Mouse (Mus musculus) embryonic fibroblast, embryonic 13.5 days (primary cell): ENCODE results near the gene Adamtsl1. TPM values are rescaled to one million over a fixed set of nuclear protein-coding genes. Genes with fewer than 3 reads are reported as not detected.
A peak's percentile ranks its signal among the peaks of the same experiment; 100 is the strongest.

ENCODE experiments used
- H3K27ac ChIP-seq: 2 replicates; pipeline ENCODE4 v1.5.1; 2012; ENCODE audit warnings: low read length, control low read depth, inconsistent platforms; ENCODE audit not compliant: insufficient read depth
- H3K4me1 ChIP-seq: 2 replicates; pipeline ENCODE4 v1.6.1; 2011; ENCODE audit warnings: low read length; ENCODE audit not compliant: control insufficient read depth, insufficient read depth
- H3K4me3 ChIP-seq: 2 replicates; pipeline ENCODE4 v1.5.1; 2011; ENCODE audit warnings: mild to moderate bottlenecking, control low read depth, low read length; ENCODE audit not compliant: insufficient read depth
- CTCF ChIP-seq: IDR thresholded peaks from 2 replicates; pipeline ENCODE4 v1.5.1; 2011; ENCODE audit warnings: mild to moderate bottlenecking, control low read depth, low read length, moderate library complexity, borderline replicate concordance; ENCODE audit not compliant: insufficient read depth
- POLR2A ChIP-seq: IDR thresholded peaks from 2 replicates; pipeline ENCODE4 v1.6.1; 2011; ENCODE audit warnings: low read depth, mild to moderate bottlenecking, control low read depth, low read length, moderate library complexity
- polyA plus RNA-seq: library from polyadenylated mRNA; stranded (reverse); fragments of >200 nt; gene quantifications from 2 replicates; pipeline ENCODE4 v1.2.4, GENCODE M21; 2011; ENCODE audit warnings: low read depth; ENCODE audit not compliant: missing spikeins, insufficient read length

Adamtsl1 gene
- polyA plus RNA-seq, 1 experiment = 30.0 TPM

DNA sequence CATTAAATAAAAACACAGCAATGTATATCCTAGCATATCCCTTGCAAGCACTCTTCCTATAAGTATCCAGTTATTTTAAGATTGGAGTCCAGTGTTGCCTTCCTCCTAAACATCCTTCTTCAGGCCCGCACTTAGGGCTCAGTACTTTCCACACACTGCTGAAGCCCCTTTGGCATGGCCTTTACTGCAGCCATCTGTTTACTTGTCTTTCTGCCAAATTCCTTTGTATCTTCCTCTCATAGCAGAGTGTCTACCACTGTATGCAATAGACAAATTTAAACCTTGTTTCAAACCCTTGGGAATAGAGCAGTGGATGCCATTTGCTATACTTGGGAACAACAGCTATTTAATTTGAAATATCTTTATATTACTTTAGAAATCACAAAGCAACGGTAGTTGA is 213.8 kb downstream of the Adamtsl1 start:
- Histone ChIP-seq H3K4me1 (no peaks in the 10 kb centered on the region; the same call in 1 of the 2 replicates), H3K27ac (no peak overlapping the region), H3K4me3 (no peak overlapping the region)
- TF ChIP-seq CTCF (no peak), POLR2A (no peak)

DNA sequence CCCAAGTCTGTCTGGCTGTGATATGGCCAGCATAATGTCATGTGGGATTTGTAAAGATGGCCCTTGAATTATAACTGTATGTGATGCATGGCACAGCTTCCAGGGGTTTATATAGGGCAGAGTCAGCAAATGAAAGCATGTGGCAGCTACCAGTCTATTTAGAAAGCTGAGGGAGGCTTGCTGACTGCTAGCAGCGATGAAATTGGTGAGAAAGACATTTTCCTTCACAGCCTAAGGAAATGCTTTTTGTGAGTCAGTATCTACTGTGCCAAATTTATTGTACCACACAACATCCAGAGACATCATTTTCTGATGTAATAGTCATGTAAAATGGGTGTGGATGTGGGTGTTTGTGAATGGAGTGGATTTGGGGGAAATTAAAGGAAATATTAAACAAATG is 214.4 kb downstream of the Adamtsl1 start:
- TF ChIP-seq POLR2A (no peak), CTCF (no peak)
- no peak overlapping the region for H3K4me3 ChIP-seq
- peak overlapping the region; percentile 74 for H3K27ac ChIP-seq
- H3K4me1 ChIP-seq = no peaks in the 10 kb centered on the region; the same call in 1 of the 2 replicates

DNA sequence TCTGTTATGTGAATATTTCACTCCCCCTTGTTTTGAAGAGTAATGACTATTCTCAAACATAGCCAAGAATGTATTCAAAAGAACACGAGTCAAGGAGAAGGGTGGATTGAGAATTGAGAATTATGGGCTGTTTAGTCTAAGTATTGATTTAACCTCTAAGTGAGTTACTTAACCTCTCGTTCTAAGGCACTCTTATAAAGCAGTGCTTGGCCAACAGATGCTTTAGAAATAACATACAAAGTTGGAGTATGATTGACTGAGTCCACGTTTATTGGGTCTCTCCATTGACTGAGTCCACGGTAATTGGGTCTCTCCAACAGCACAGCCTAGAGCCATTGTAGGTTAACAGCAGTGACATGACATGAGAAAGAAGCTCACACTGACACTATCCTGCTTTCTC is 226.5 kb downstream of the Adamtsl1 start:
- no peak overlapping the region for H3K4me3 ChIP-seq
- H3K4me1 ChIP-seq = no peaks in the 10 kb centered on the region
- H3K27ac ChIP-seq = no peak overlapping the region
- TF ChIP-seq POLR2A (no peak), CTCF (no peak)

DNA sequence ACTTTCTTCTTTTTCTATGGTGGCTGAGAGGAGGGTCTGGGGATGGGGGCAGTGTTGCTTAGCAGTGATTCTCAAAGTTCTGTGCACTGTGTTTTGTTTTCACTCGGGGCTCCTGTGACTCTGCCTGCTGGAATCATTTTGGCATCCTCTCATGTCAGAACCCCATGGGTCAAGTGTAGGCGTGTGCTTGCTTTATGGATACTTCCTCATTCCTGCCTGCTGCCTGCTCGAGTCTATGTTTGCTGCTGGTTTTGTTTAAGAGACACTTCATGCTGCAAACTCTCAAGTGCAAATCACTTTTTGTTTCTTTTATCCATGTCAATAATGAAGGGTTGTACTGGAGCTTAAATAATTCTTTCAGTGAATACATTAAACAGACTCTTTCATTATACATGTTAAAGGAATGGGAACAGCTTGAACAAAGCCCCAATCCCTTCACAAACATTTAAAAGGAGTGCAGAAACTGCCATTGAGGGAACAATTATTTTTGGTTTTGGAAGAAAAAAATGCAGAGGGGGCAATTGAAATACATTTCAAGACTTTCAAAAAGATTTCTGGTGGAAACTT is 227.9 kb downstream of the Adamtsl1 start:
- TF ChIP-seq CTCF = no peak
- no peak for TF ChIP-seq POLR2A
- H3K27ac ChIP-seq = 0 out of 2 replicates have a peak overlapping the region, but pooled peaks have one; percentile 13
- H3K4me3 ChIP-seq = no peak overlapping the region
- no peaks in the 10 kb centered on the region for H3K4me1 ChIP-seq

DNA sequence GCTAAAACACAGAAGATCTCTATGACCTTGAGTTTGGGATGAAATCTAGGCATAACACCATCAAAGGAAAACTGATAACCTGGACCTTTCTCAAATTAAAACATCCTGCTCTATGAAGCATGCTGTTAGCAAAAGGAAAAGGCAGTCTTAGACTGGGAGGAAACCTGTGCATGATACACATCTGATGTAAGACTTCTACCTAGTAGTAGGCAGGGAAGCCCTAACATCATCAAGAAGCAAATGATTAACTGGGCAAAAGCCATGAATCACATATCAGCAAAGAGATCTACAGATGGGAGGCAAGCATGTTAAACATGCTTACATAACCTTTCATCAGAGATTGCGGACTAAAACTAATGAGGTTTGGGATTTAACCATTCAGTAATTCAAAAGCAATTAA is 229.5 kb downstream of the Adamtsl1 start:
- Histone ChIP-seq H3K4me3 (no peak overlapping the region), H3K4me1 (no peaks in the 10 kb centered on the region), H3K27ac (no peak overlapping the region)
- TF ChIP-seq POLR2A (no peak), CTCF (no peak)

DNA sequence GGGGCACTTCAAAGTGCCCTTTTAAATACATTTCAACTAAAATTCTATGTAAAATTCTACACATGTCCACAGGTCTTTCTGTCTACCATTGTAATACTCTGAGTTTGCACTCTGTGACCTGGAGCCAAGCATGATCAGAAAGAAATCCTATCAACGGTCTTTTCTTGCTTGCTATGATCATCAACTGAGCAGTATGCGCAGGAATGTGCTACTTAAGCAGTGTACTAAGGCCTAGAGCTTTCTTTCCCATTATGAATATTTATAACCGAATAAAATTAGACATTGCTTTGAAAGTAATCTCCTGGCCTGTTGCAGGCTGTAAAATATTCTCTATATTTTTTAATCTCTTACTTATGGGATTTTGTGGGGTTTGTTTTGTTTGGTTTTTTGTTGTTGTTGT is 248.7 kb downstream of the Adamtsl1 start:
- Histone ChIP-seq H3K4me3 (no peak overlapping the region), H3K4me1 (no peaks in the 10 kb centered on the region)
- TF ChIP-seq POLR2A (no peak), CTCF (no peak)

DNA sequence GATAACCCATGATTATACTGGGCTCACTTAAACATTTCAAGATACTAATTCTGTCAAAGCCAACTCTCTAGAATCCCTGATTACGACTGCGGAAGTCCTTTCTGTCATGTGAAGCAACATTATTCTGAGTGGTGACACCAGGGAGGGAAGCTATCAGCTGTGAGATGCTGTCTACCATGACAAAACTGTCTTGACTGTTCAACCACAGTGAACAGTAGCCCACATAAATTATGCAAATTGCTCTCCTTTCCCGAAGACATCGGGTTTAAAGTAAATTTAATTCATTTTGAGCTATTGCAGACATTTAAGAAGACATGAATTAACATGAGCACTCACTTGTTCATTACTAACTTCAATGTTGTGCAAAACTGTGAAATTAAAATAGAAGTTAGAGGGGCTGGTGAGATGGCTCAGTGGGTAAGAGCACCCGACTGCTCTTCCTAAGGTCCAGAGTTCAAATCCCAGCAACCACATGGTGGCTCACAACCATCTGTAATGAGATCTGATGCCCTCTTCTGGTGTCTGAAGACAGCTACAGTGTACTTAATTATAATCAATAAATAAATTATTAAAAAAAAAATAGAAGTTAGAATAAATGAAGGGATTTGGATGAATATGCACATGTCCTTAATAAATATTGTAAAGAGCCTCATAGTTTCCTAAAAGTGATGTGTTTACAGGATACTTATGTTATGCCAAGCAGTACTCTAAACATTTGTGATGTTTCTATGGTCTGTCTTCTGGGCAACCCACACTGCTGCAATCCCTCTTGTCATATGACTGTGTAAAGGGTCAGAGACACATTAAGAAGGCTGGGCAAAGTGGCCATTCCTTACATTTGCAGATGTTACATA is 249.4 kb downstream of the Adamtsl1 start:
- Histone ChIP-seq H3K27ac (no peak overlapping the region), H3K4me1 (no peaks in the 10 kb centered on the region), H3K4me3 (no peak overlapping the region)
- TF ChIP-seq CTCF (no peak), POLR2A (no peak)

More for the DNA sequence above, 248.7 kb downstream of the Adamtsl1 start:
- H3K27ac ChIP-seq = no peak overlapping the region

DNA sequence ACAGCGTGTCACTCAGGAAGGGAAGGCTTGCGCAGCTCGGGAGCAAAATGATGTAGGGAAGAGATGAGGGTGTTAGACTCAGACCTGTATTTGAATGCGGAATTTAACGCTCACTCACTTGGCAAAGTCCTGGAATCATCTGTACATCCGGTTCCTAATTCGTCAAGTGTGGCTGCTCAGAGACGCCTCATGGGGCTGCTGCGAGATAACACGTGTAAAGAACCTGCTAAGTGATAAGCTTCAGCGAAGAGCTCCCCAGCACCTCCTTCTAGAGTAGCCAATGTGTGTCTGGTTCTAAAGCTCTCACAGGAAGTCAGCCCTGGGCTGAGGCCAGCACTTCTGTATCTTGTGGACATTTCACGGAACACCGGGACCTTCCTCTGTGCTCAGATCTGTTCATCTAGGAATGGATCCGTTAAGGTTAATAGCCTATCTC is 250.1 kb downstream of the Adamtsl1 start:
- Histone ChIP-seq H3K4me3 (no peak overlapping the region), H3K4me1 (no peaks in the 10 kb centered on the region), H3K27ac (no peak overlapping the region)
- TF ChIP-seq POLR2A (no peak), CTCF (no peak)

DNA sequence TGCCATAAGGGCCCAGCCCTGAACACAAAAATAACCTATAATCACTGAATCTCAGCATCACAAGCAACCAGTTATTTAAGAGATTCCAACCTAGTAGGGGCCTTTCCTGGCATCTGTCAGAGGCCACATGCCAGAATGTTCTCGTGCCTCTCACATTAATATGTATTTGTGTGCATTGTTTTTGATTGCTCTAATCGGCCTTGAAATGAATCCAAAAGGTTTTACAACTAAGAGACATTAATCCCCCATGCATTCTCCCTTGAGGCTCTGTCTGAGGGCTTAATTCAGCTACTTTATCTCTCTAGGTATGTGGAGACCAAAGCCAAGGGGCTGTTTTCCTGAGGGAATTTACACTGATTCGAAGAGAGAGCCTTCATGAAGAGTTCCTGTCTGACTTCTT is 250.5 kb downstream of the Adamtsl1 start:
- Histone ChIP-seq H3K4me3 (no peak overlapping the region), H3K27ac (no peak overlapping the region), H3K4me1 (no peaks in the 10 kb centered on the region)
- TF ChIP-seq POLR2A (no peak), CTCF (no peak)

DNA sequence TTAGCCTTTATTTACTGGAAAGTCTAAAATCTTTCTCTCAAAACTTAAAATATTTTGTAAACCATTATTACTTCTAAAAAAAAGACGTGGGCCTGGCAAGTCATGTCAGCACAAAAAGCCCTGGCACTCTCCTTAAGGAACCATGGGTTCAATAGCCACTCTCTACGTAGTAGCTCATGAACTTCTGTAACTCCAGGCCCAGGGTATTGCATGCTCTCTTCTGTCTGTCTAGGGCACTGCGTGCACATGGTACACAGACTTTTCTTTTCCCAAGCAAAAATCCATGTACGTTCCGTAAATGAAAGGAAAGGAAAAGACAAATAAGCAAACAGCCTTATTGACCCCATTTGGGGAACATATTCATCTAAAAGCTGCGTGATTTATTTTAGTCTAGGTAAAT is 253.7 kb downstream of the Adamtsl1 start:
- Histone ChIP-seq H3K4me1 (no peaks in the 10 kb centered on the region), H3K27ac (no peak overlapping the region), H3K4me3 (no peak overlapping the region)
- no peak for TF ChIP-seq CTCF
- TF ChIP-seq POLR2A = no peak
